Mouse (Mus musculus) heart, embryonic 16.5 days (tissue): ENCODE measurements around the gene Dclk1. TPM values are rescaled to one million over a fixed set of nuclear protein-coding genes. Genes with fewer than 3 reads are reported as not detected.
A peak's percentile ranks its signal among the peaks of the same experiment; 100 is the strongest.

ENCODE experiments used
- ATAC-seq: fragments of 200-750 bp; cut with Nextera tagmentation; replicated peaks from 2 replicates; pipeline ENCODE4 v1.8.0; 2017; ENCODE audit warnings: moderate number of reproducible peaks; ENCODE audit not compliant: insufficient read depth, low FRiP score; ENCODE audit errors: extremely low read depth
- H3K27ac ChIP-seq: fragments of 300-500 bp; sonication (generic); 2 replicates; pipeline ENCODE4 v1.5.1; 2014; ENCODE audit warnings: mild to moderate bottlenecking, low read length, control low read depth, moderate library complexity
- H3K27me3 ChIP-seq: fragments of 300-500 bp; sonication (generic); 2 replicates; pipeline ENCODE4 v1.6.1; 2014; ENCODE audit warnings: low read length, mixed read lengths; ENCODE audit not compliant: control insufficient read depth, insufficient read depth
- H3K36me3 ChIP-seq: fragments of 300-500 bp; sonication (generic); 2 replicates; pipeline ENCODE4 v1.6.1; 2014; ENCODE audit not compliant: control insufficient read depth, insufficient read depth
- H3K4me1 ChIP-seq: fragments of 300-500 bp; sonication (generic); 2 replicates; pipeline ENCODE4 v1.6.1; 2014; ENCODE audit warnings: low read length, mixed read lengths; ENCODE audit not compliant: control insufficient read depth, insufficient read depth
- H3K4me2 ChIP-seq: fragments of 300-500 bp; sonication (generic); 2 replicates; pipeline ENCODE4 v1.6.1; 2014; ENCODE audit warnings: low read depth, mild to moderate bottlenecking, control low read depth, low read length
- H3K4me3 ChIP-seq: fragments of 300-500 bp; sonication (generic); 2 replicates; pipeline ENCODE4 v1.5.1; 2014; ENCODE audit warnings: mild to moderate bottlenecking, control low read depth, low read length
- H3K9ac ChIP-seq: fragments of 300-500 bp; sonication (generic); 2 replicates; pipeline ENCODE4 v1.6.1; 2014; ENCODE audit warnings: low read length, control low read depth
- H3K9me3 ChIP-seq: fragments of 300-500 bp; sonication (generic); replicated peaks from 2 replicates; pipeline ENCODE4 v1.6.1; 2016; ENCODE audit warnings: low read length; ENCODE audit not compliant: control insufficient read depth
- WGBS: fragments of 180-500 bp; shearing (Covaris S2); extraction: QIAGEN DNeasy Blood & Tissue Kit; methylation state at CpG from one replicate; pipeline ENCODE4 v1.1.7; 2014; 5-methylcytosine and 5-hydroxymethylcytosine counted together
- polyA plus RNA-seq: library from polyadenylated mRNA; unstranded; fragments of >200 nt; fragmentation: Nextera tagmentation; extraction: Ambion mirVana; gene quantifications from 2 replicates; pipeline ENCODE4 v1.2.1, GENCODE M21; 2015

The Dclk1 gene
- polyA plus RNA-seq, 1 experiment from 2014 or later = 5.4 TPM

DNA sequence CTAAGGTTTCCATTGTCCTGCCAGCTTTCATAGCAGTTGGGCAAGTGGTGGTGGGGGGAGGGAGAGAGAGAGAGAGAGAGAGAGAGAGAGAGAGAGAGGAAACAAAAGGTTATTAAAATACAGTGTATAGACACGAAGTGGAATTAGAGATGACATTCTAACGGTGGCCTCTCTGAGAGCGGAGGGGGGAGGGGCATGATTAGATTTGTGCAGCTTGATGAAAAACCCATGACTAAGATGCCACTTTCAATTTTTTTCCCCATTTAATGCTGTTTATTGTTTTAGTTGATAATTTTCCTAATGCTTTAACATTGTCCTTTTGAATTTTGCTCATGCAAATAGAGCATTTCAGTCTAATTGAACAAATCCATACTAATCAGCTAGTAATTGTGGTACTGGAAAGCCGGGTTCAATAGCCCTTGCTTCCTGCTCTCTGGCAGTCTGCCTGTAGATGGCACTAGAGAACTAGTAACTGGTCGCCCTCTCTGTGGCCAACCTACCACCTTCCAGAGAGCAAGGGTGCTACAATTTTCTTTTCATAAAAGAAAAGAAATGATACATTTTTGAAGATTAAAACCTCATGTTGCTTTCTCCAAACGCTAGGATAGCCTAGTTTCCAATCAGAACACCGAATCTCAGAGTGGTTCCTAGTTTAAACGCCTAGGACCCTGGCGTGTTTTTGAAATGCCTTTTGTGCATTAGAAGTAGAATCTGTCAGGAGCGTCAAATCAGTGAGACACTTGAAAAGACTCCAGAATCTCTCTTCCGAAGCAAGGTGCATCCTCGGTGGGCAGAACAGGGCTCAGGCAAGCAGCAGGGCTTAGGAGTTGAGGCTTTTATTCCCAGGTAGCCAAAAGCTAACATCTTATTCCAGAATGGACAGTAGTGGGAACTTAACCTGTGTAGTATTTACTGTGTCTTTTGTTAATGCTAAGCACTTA, 278.3 kb downstream of the Dclk1 start:
- 20% methylated on average over 12 of the region's 12 CpGs for WGBS
- no peak overlapping the region for H3K4me3 ChIP-seq
- H3K36me3 ChIP-seq = no peaks in the 10 kb centered on the region
- no peaks in the 10 kb centered on the region for H3K9me3 ChIP-seq
- no peaks in the 10 kb centered on the region for H3K4me1 ChIP-seq
- H3K4me2 ChIP-seq = peak overlapping the region; percentile 25; the same call in 1 of the 2 replicates
- H3K27me3 ChIP-seq = no peaks in the 10 kb centered on the region
- H3K9ac ChIP-seq = no peak overlapping the region
- ATAC-seq = no peak; the same call in 1 of the 2 replicates
- H3K27ac ChIP-seq = no peak overlapping the region

DNA sequence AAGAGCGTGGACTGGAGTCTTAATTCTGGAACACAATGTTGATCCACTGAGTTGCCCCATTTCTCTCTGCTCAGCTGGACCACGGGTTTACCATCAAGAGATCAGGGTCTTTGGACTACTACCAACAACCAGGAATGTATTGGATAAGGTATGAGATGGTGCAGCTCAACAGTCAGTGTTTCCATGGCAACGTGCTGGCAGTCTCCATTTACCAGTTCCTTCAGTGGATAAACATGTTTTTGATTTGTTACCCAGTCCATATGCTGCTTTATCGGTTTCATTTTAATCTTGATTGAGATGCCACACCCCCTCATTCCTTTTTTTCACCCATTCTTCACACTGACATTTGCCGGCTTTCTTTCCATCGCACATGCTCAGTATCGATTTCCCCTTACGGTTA, 279.6 kb downstream of the Dclk1 start:
- WGBS = 78% methylated on average over 8 of the region's 8 CpGs
- Histone ChIP-seq H3K27ac (no peak overlapping the region), H3K9me3 (no peaks in the 10 kb centered on the region), H3K36me3 (no peaks in the 10 kb centered on the region), H3K4me2 (no peak overlapping the region), H3K27me3 (no peaks in the 10 kb centered on the region), H3K4me1 (no peaks in the 10 kb centered on the region), H3K4me3 (no peak overlapping the region), H3K9ac (no peak overlapping the region)
- no peak for ATAC-seq

GRCm38 (mm10) chr3:55523224-55523623, 281.1 kb downstream of the Dclk1 start:
- H3K9ac ChIP-seq = no peak overlapping the region
- H3K4me2 ChIP-seq = no peak overlapping the region
- H3K9me3 ChIP-seq = no peaks in the 10 kb centered on the region
- no peak for ATAC-seq
- H3K4me1 ChIP-seq = no peaks in the 10 kb centered on the region
- no peaks in the 10 kb centered on the region for H3K36me3 ChIP-seq
- no peak overlapping the region for H3K4me3 ChIP-seq
- no peaks in the 10 kb centered on the region for H3K27me3 ChIP-seq
- 71% methylated on average over 7 of the region's 7 CpGs for WGBS
- no peak overlapping the region for H3K27ac ChIP-seq

DNA sequence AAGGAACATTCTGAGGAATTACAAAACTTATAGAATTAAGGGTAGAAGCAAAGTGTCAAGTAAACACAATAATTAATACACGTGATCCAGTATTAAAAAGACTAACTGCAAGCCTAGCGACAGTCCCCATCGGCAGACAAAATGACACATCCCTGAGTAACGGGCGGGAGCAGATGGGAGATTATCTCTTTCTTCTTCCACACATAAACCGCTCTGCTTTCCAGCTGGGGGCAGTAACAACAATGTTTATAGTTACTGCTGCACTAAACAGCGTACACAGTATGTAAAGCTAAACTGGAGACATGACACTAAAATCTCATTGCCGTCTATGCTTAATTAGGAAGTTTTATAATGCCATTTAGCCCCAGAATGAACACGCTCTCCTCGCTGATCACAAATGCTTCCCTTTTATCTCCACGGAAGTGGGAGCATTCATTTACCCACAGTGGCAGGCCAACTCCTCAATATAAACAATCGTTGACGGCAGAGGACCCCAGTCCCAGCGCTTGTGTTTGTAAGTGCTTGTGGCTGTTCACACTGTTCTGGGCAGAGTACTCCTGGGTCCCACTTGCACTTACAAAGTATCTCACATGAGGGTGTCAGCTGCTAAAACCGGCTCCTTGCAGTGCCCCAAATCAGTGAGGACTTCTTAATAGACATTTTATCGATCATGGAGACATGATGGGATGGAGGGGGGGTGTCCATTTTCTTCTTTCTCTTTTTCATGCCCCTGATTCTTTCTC, 281.7 kb downstream of the Dclk1 start:
- ATAC-seq = no peak
- no peak overlapping the region for H3K27ac ChIP-seq
- H3K27me3 ChIP-seq = no peaks in the 10 kb centered on the region
- no peaks in the 10 kb centered on the region for H3K4me1 ChIP-seq
- no peak overlapping the region for H3K4me3 ChIP-seq
- 46% methylated on average over 16 of the region's 16 CpGs for WGBS
- H3K36me3 ChIP-seq = no peaks in the 10 kb centered on the region
- H3K4me2 ChIP-seq = no peak overlapping the region
- H3K9ac ChIP-seq = no peak overlapping the region
- no peaks in the 10 kb centered on the region for H3K9me3 ChIP-seq

- Histone ChIP-seq H3K4me1 (no peaks in the 10 kb centered on the region), H3K27me3 (no peaks in the 10 kb centered on the region)
Observed at GRCm38 (mm10) chr3:55524491-55525195, 282.5 kb downstream of the Dclk1 start.

DNA sequence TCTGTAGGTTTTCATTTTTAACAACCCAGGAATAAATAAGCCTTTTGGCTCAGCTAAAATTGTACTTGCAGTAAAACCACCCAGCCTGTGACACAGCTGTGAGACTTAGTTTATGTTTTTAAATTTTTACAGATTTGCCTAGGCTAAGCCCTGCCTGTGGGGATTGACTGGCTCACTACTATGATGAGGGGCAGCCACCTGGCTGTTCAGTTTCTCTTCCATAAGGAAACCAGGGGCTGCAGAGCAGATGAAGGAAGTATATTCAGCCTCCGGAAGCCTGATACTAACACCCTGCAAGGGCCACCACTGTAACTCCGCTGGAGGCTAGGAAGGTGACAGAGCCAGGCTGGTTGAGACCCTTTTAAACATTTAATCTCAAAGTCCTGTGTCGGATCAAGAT, 284.3 kb downstream of the Dclk1 start:
- Histone ChIP-seq H3K9ac (no peak overlapping the region), H3K9me3 (no peaks in the 10 kb centered on the region), H3K4me3 (no peak overlapping the region), H3K27ac (no peak overlapping the region), H3K4me2 (no peak overlapping the region), H3K27me3 (no peaks in the 10 kb centered on the region), H3K4me1 (peaks cover 3% of the 10 kb centered on the region; the same call in 1 of the 2 replicates), H3K36me3 (no peaks in the 10 kb centered on the region)
- WGBS = 76% methylated on average over 3 of the region's 3 CpGs
- ATAC-seq = no peak

More at GRCm38 (mm10) chr3:55524491-55525195, 282.5 kb downstream of the Dclk1 start:
- no peak overlapping the region for H3K4me3 ChIP-seq
- no peak overlapping the region for H3K27ac ChIP-seq
- no peak overlapping the region for H3K9ac ChIP-seq
- no peaks in the 10 kb centered on the region for H3K9me3 ChIP-seq
- no peaks in the 10 kb centered on the region for H3K36me3 ChIP-seq
- WGBS = 87% methylated on average over 9 of the region's 9 CpGs
- no peak overlapping the region for H3K4me2 ChIP-seq
- no peak for ATAC-seq

GRCm38 (mm10) chr3:55527566-55527965, 285.4 kb downstream of the Dclk1 start:
- ATAC-seq = no peak
- peaks cover 6% of the 10 kb centered on the region; the same call in 1 of the 2 replicates for H3K4me1 ChIP-seq
- H3K36me3 ChIP-seq = no peaks in the 10 kb centered on the region
- no peaks in the 10 kb centered on the region for H3K27me3 ChIP-seq
- H3K9ac ChIP-seq = no peak overlapping the region
- 62% methylated on average over 1 of the region's 1 CpGs for WGBS
- no peak overlapping the region for H3K27ac ChIP-seq
- no peak overlapping the region for H3K4me2 ChIP-seq
- H3K9me3 ChIP-seq = no peaks in the 10 kb centered on the region
- H3K4me3 ChIP-seq = no peak overlapping the region

DNA sequence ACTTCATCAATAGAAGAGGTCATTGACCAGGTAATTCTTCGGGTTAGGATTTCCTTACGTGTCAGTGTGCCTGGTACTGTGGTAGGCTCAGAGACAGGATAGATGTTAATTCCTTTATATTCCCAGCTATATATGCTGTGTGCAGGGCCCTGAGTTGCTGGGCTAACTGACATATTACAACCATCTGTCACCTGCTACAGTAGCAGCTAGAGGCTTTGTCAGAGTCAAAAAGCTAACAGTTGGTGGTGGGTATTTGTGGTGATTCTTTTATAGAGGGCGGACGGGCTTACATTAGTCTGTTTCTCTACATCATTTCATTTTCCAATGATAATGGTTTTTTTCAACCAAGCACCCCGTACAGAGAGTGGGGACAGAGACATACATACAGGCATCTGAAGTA, 285.8 kb downstream of the Dclk1 start:
- H3K36me3 ChIP-seq = no peaks in the 10 kb centered on the region
- H3K27ac ChIP-seq = no peak overlapping the region
- 90% methylated on average over 5 of the region's 5 CpGs for WGBS
- no peak for ATAC-seq
- peaks cover 6% of the 10 kb centered on the region; the same call in 1 of the 2 replicates for H3K4me1 ChIP-seq
- H3K9ac ChIP-seq = no peak overlapping the region
- no peaks in the 10 kb centered on the region for H3K27me3 ChIP-seq
- H3K4me3 ChIP-seq = no peak overlapping the region
- no peaks in the 10 kb centered on the region for H3K9me3 ChIP-seq
- no peak overlapping the region for H3K4me2 ChIP-seq
